Mouse (Mus musculus): Measurements from ENCODE around the gene Zfp335.

DNA sequence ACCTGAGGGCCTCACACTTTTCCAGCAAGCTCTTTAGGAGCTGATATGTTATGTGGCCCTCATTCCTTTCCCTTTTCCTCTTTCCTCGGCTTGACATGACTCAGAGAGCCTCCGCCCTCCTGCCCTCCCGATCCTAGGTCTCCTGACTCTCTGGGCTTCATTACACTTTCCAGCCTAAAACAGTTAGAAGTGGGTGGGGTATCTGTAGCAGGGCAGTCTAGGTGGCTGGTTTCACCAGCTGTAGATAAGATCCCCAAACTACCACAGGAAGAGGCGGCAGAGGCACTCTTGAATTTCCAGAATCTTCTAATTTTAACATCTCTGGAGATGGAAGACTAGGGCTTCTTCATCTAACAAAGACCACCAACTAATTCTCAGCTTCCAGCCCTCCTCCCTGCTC is 47.0 kb downstream of the Zfp335 start:
- TF ChIP-seq EP300 (IDR thresholded peaks at IDR 0.05; ENCODE audit: low read depth) (no peak), CTCF (IDR thresholded peaks at IDR 0.05; ENCODE audit: low read depth) (no peak)
